Mouse (Mus musculus) adrenal gland, adult 18-20 months (tissue): ENCODE data around the gene Gm6034. TPM values are rescaled to one million over a fixed set of nuclear protein-coding genes. Genes with fewer than 3 reads are reported as not detected.
"Not testable (repeated sequence)": the region's sequence is repeated elsewhere in the genome, so short reads cannot be mapped to it uniquely, and the experiment has no call there.

Experiments
- DNase-seq, 2 experiments: peaks; one replicate each; pipeline ENCODE4 v3.0.0; 2021 to 2022; ENCODE audit warnings: low spot score in 2 of 2
- total RNA-seq, 2 experiments: library from RNA; stranded (reverse); gene quantifications; 1 replicate in 1 of 2; 2 replicates in 1 of 2; pipeline ENCODE4 v1.2.3; 2021

Gene Gm6034
- total RNA-seq, 2 experiments from 2014 or later = not detected

GRCm38 (mm10) chr17:36060829-36061228 is 18.1 kb downstream of the Gm6034 start:
- peak; percentile 88 to 92 for DNase-seq

DNA sequence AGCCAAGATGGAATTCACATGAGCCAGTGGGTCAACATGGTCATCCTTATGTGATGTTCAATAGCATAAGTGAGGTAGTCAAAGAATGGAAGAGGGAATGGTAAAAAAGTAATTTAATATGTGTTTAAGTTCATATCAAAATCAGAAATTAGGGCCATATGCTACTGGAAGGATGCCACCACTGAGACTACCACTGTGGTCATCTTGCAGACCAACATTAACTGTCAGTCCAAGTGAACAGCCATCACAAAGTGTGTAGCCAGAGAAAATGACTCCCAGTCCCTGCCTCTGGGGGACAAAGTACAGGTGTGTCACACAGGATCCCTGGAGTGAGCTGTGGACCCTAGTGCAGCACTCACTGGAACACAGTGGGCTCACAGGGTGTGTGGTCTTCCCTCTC is 39.1 kb downstream of the Gm6034 start:
- not testable (repeated sequence) for DNase-seq

DNA sequence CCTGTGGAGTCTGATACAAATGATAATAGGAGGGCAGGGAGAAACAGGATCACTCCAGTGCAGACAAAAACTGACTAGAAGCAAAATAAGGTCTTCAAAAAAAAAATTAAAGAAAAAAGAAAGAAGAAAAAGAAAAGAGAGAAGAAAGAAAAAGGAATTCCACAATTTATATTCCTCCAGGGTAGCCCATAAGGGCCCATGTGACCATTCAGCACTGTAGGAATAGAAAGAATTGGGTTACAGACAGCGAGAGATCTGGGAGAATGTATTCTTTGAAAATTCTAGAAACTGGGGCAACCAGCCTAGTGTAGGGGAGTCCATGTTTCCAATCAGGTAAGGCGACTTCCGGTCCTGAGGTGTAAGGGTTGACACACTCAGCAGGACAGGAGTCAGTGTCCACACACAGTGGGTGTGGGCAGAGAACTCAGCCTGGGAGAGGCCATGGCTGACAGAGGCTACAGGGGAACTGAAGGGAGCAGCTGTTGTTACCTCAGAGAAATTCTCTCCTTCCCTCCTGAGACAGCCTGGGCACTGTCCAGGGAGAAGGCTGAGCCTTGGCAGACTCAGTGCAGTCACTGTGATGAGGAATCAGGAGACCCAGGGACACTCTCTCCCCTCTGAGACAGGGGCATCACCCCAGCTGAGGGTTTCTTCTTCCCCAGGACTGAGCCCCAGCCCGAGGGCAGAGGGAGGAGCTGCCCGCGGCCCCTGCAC is 39.9 kb downstream of the Gm6034 start:
- DNase-seq = not testable (repeated sequence)

DNA sequence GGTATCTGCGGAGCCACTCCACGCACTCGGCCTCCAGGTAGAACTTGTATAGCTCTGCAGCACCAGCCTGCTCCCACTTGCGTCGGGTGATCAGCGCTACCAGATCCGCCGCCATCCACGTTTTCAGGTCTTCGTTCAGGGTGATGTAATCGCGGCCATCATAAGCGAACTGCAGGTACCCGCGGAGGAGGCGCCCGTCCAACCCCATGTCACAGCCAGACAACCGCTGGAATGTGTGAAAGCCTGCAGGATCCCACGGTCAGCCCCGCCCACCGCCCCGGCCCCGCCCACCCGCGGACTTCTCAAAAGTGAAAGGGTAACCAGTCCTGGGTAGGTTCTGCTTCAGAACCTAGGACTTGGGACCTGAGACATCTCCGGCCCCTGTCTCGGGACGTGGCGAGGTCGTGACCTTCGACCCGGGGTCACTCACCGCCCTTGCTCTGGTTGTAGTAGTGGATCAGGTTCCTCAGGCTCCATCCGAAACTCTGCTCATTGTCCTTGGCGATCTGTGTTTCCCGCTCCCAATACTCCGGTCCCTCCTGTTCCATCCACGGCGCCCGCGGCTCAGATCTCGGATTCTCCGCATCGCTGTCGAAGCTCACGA is 40.6 kb downstream of the Gm6034 start:
- DNase-seq = peak; percentile 31 to 32

DNA sequence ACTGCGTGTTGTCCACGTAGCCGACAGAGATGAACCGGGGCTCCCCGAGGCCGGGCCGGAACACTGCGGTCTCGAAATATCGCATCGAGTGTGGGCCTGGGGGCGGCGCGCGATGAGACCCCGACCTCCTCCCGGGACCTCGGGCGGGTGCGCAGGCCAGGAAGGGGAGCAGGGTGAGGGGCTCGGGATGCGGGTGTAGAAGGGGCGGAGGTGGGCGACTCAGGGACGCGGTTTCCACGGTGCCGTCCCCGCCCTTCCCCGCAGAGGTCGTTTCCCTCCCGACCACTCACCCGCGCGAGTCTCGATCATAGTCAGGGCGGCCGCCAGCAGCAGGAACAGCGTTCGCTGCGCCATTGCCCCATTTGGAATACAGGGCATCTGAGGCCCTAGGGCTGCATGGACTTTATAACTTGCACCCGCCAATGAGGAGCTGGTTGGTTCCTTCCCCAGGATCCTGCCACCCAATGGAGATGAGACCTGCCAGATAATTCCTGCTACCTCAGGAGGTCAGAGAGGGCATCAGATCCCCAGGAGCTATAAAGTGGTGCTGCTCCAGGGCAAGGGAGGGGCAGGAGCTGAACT is 41.2 kb downstream of the Gm6034 start:
- peak in 1 of 2 experiments; percentile 29 for DNase-seq

GRCm38 (mm10) chr17:36085976-36086375 is 43.2 kb downstream of the Gm6034 start:
- DNase-seq = not testable (repeated sequence)

GRCm38 (mm10) chr17:36091933-36092332 is 49.2 kb downstream of the Gm6034 start:
- not testable (repeated sequence) for DNase-seq

DNA sequence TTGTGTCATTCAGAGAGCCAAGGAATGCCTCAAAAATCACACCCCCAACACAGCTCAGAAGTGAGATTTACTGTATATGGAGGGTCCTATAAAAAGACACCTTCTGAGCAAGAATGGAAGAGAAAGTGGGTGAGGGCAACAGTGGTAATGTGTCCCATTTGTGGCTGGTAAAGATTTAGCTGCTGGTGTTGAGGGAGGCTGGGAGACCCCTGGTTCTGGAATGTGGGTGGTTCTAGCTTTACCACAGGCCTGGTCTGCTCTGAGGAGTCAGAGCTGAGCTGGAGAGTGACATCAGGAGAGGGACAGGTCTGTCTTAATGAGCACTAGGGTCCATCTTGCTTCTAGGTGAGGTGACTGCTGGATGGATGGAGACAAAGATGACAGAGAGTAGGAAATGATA is 49.8 kb downstream of the Gm6034 start:
- not testable (repeated sequence) for DNase-seq

DNA sequence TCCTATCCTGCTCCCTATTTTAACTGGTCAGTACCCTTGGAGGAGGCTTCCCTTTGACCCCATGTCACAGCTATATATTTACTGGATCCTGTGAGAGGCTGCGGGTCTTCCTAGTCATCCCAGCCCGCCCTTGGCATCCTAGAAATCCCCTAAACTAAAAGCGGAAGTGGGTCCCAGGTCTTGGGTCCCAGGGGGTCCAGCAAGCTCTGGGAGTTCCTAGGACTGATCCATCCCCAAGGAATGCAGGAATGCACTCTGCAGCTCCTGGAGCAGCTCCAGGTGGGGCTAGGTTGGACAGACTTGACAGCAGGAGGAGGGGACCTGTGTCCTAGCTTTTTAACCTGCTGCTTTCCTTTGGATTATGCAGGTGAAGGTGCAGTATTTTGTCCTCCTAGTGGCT is 51.2 kb downstream of the Gm6034 start:
- no peak for DNase-seq

DNA sequence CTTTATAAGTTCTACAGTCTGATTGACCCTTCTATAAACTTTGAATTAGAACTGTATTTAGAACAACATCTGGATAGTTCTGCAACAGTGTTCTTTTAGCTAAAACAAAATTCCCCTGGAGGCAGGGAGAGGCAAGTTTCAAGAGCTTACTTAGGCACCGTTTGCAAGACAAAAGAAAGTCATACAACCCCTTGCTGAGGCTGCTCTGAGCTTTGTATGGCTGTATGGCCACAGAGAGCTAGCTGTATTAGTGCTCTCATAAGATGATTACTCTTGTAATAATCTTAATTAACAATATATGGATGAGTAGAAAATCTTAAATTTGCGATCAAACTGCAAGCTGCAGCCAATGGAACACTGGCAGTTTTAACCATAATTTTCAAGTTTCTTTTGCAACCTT is 56.8 kb downstream of the Gm6034 start:
- DNase-seq = not testable (repeated sequence)

- not testable (repeated sequence) for DNase-seq
Observed at GRCm38 (mm10) chr17:36102091-36102490, 59.3 kb downstream of the Gm6034 start.

Other genes with a start within 250 kb of the Gm6034 start
- gene Ier3, start 221.3 kb upstream of the Gm6034 start, total RNA-seq = 10 to 100 TPM in 1 of 2 experiments, 1 to 10 TPM in 1; 7.9 to 19.0 TPM
- 10 to 100 TPM; 62.9 to 71.2 TPM for gene Flot1, start 219.7 kb upstream of the Gm6034 start, total RNA-seq
- 100 to 1,000 TPM; 134 to 185 TPM for gene Tubb5, start 204.7 kb upstream of the Gm6034 start, total RNA-seq
- gene Mdc1, start 201.4 kb upstream of the Gm6034 start, total RNA-seq = 10 to 100 TPM; 11.5 to 16.7 TPM
- gene Nrm, start 181.6 kb upstream of the Gm6034 start, total RNA-seq = 1 to 10 TPM; 2.3 TPM
- 10 to 100 TPM; 35.3 to 41.0 TPM for gene Ppp1r18, start 177.4 kb upstream of the Gm6034 start, total RNA-seq
- 10 to 100 TPM; 43.3 to 48.3 TPM for gene Dhx16, start 163.1 kb upstream of the Gm6034 start, total RNA-seq
- gene 2310061I04Rik, start 145.5 kb upstream of the Gm6034 start, total RNA-seq = 10 to 100 TPM; 49.5 to 53.8 TPM
- gene Atat1, start 132.9 kb upstream of the Gm6034 start, total RNA-seq = 10 to 100 TPM; 43.9 to 44.5 TPM
- gene Mrps18b, start 126.6 kb upstream of the Gm6034 start, total RNA-seq = 100 to 1,000 TPM in 1 of 2 experiments, 10 to 100 TPM in 1; 93.5 to 102 TPM
- 10 to 100 TPM; 63.7 to 98.8 TPM for gene Ppp1r10, start 126.5 kb upstream of the Gm6034 start, total RNA-seq
- 10 to 100 TPM; 80.0 to 95.8 TPM for gene Abcf1, start 73.2 kb upstream of the Gm6034 start, total RNA-seq
- gene Gnl1, start 63.1 kb upstream of the Gm6034 start, total RNA-seq = 10 to 100 TPM; 47.9 to 55.9 TPM
- 10 to 100 TPM; 17.5 to 22.8 TPM for gene Prr3, start 62.7 kb upstream of the Gm6034 start, total RNA-seq
- 1 to 10 TPM; 7.5 to 8.1 TPM for gene H2-T24, start 22.4 kb upstream of the Gm6034 start, total RNA-seq
- gene H2-T23, start 10.1 kb upstream of the Gm6034 start, total RNA-seq = 100 to 1,000 TPM in 1 of 2 experiments, 10 to 100 TPM in 1; 68.0 to 139 TPM
- gene H2-T22, start 214 bp upstream of the Gm6034 start, total RNA-seq = 10 to 100 TPM; 33.0 to 61.5 TPM
- gene Gm11127, start 15.4 kb downstream of the Gm6034 start, total RNA-seq = 10 to 100 TPM in 1 of 2 experiments, 1 to 10 TPM in 1; 7.0 to 18.8 TPM
- gene Gm19684, start 78.7 kb downstream of the Gm6034 start, total RNA-seq = under 1 TPM in 1 of 2 experiments, not detected in 1; 0.77 TPM
- under 1 TPM; 0.53 to 0.67 TPM for gene Gm7030, start 86.5 kb downstream of the Gm6034 start, total RNA-seq
- under 1 TPM in 1 of 2 experiments, not detected in 1; 0.90 TPM for gene Gm8909, start 125.6 kb downstream of the Gm6034 start, total RNA-seq
- not detected for gene H2-T3, start 147.3 kb downstream of the Gm6034 start, total RNA-seq
- 10 to 100 TPM; 38.5 to 39.4 TPM for gene Rpp21, start 215.1 kb downstream of the Gm6034 start, total RNA-seq
- gene Trim39, start 229.3 kb downstream of the Gm6034 start, total RNA-seq = 10 to 100 TPM; 21.3 to 21.5 TPM
- gene H2-M10.2, start 243.5 kb downstream of the Gm6034 start, total RNA-seq = not detected